Mouse (Mus musculus): ENCODE measurements around the gene Cygb.

Cygb gene

GRCm38 (mm10) chr11:116632962-116633361 is 21.2 kb downstream of the Cygb start:
- no peak for DNase-seq

- DNase-seq, result no peak
Observed at GRCm38 (mm10) chr11:116630171-116630965, 23.7 kb downstream of the Cygb start.

GRCm38 (mm10) chr11:116629472-116629871 is 24.6 kb downstream of the Cygb start:
- no peak for DNase-seq

GRCm38 (mm10) chr11:116628712-116629111 is 25.4 kb downstream of the Cygb start:
- peak; percentile 87 for DNase-seq

GRCm38 (mm10) chr11:116627072-116628020 is 26.8 kb downstream of the Cygb start:
- peak; percentile 75 for DNase-seq

- DNase-seq, result no peak
Observed at GRCm38 (mm10) chr11:116626299-116627071, 27.6 kb downstream of the Cygb start, which contains the start of gene Rhbdf2. Rhbdf2 (minus strand) TSS chr11:116627019.

- DNase-seq, result peak; percentile 83
Observed at GRCm38 (mm10) chr11:116625081-116626000, 28.8 kb downstream of the Cygb start.

GRCm38 (mm10) chr11:116624131-116624832 is 29.8 kb downstream of the Cygb start:
- peak; percentile 89 for DNase-seq

GRCm38 (mm10) chr11:116623281-116624124 is 30.6 kb downstream of the Cygb start:
- peak; percentile 56 for DNase-seq

GRCm38 (mm10) chr11:116621258-116621704 is 32.8 kb downstream of the Cygb start:
- no peak for DNase-seq

- DNase-seq, result no peak
Observed at GRCm38 (mm10) chr11:116620559-116621253, 33.4 kb downstream of the Cygb start.

GRCm38 (mm10) chr11:116620073-116620472 is 34.0 kb downstream of the Cygb start:
- no peak for DNase-seq

GRCm38 (mm10) chr11:116619561-116619960 is 34.6 kb downstream of the Cygb start:
- DNase-seq, result no peak

- no peak for DNase-seq
Observed at GRCm38 (mm10) chr11:116619156-116619555, 35.0 kb downstream of the Cygb start.

GRCm38 (mm10) chr11:116618666-116619065 is 35.4 kb downstream of the Cygb start:
- no peak for DNase-seq

GRCm38 (mm10) chr11:116617641-116618040 is 36.5 kb downstream of the Cygb start:
- DNase-seq, result no peak

GRCm38 (mm10) chr11:116616438-116617118 is 37.5 kb downstream of the Cygb start:
- DNase-seq, result no peak

GRCm38 (mm10) chr11:116615735-116616437 is 38.2 kb downstream of the Cygb start:
- peak; percentile 41 for DNase-seq

Data from thymus, postnatal 4 days (tissue).